Mouse (Mus musculus) liver, embryonic 14.5 days (tissue): ENCODE data around the gene Tbccd1. TPM values are rescaled to one million over a fixed set of nuclear protein-coding genes. Genes with fewer than 3 reads are reported as not detected.

Experiments
- ATAC-seq: fragments of 200-750 bp; cut with Nextera tagmentation; 2 replicates; pipeline ENCODE4 v1.8.0; 2017; ENCODE audit warnings: moderate number of reproducible peaks, mild to moderate bottlenecking, moderate library complexity; ENCODE audit not compliant: insufficient read depth
- DNase-seq, 3 experiments: peaks; one replicate each; pipeline ENCODE4 v3.0.0-alpha.2; 2012 to 2013; ENCODE audit warnings: low read depth in 3 of 3, low spot score in 3 of 3
- H3K27ac ChIP-seq: fragments of 300-500 bp; sonication (generic); 2 replicates; pipeline ENCODE4 v1.5.1; 2014; ENCODE audit warnings: moderate library complexity, mild to moderate bottlenecking, control low read depth, inconsistent platforms
- H3K27me3 ChIP-seq: fragments of 300-500 bp; sonication (generic); 2 replicates; pipeline ENCODE4 v1.6.1; 2014; ENCODE audit warnings: mild to moderate bottlenecking, low read length, moderate library complexity; ENCODE audit not compliant: control insufficient read depth, insufficient read depth
- H3K36me3 ChIP-seq: fragments of 300-500 bp; sonication (generic); replicated peaks from 2 replicates; pipeline ENCODE4 v1.6.1; 2014; ENCODE audit warnings: low read depth; ENCODE audit not compliant: control insufficient read depth, insufficient read depth
- H3K4me1 ChIP-seq, 2 experiments: fragments of 200-500 bp in 1 of 2; fragments of 300-500 bp in 1 of 2; sonication (generic) in 1 of 2; replicated peaks; 2 replicates each; pipeline ENCODE4 v1.6.1; 2012 to 2014; ENCODE audit warnings: antibody characterized with exemption in 1 of 2, inconsistent platforms in 1 of 2, low read length in 1 of 2; ENCODE audit not compliant: control insufficient read depth in 2 of 2, insufficient read depth in 2 of 2
- H3K4me2 ChIP-seq: fragments of 300-500 bp; sonication (generic); 2 replicates; pipeline ENCODE4 v1.6.1; 2014; ENCODE audit warnings: low read depth, mild to moderate bottlenecking, control low read depth, moderate library complexity
- H3K4me3 ChIP-seq, 2 experiments: fragments of 200-500 bp in 1 of 2; fragments of 300-500 bp in 1 of 2; sonication (generic) in 1 of 2; 2 replicates each; pipeline ENCODE4 v1.5.1; 2012 to 2014; ENCODE audit warnings: low read depth in 2 of 2, low read length in 2 of 2, mild to moderate bottlenecking in 2 of 2, control low read depth in 1 of 2, inconsistent platforms in 1 of 2, moderate library complexity in 1 of 2; ENCODE audit not compliant: insufficient read depth in 1 of 2
- H3K9ac ChIP-seq: fragments of 300-500 bp; sonication (generic); replicated peaks from 2 replicates; pipeline ENCODE4 v1.6.1; 2014; ENCODE audit warnings: mild to moderate bottlenecking, control low read depth, moderate library complexity
- H3K9me3 ChIP-seq: fragments of 300-500 bp; sonication (generic); 2 replicates; pipeline ENCODE4 v1.6.1; 2016; ENCODE audit warnings: low read length, mixed read lengths; ENCODE audit not compliant: control insufficient read depth
- CTCF ChIP-seq: IDR thresholded peaks from 2 replicates; pipeline ENCODE4 v1.5.1; 2016; ENCODE audit warnings: antibody characterized with exemption, low read depth, control low read depth
- EP300 ChIP-seq: IDR thresholded peaks from 2 replicates; pipeline ENCODE4 v1.6.1; 2016; ENCODE audit warnings: antibody characterized with exemption, low read depth
- WGBS: fragments of 180-500 bp; shearing (Covaris S2); extraction: QIAGEN DNeasy Blood & Tissue Kit; methylation state at CpG from one replicate; pipeline ENCODE4 v1.1.7; 2014; ENCODE audit not compliant: insufficient replicate concordance; 5-methylcytosine and 5-hydroxymethylcytosine counted together
- polyA plus RNA-seq, 2 experiments: library from polyadenylated mRNA; depleted of rRNA in 1 of 2; stranded (reverse) in 1 of 2; unstranded in 1 of 2; fragments of >200 nt; fragmentation: Nextera tagmentation in 1 of 2; extraction: Ambion mirVana in 1 of 2; gene quantifications; 2 replicates each; pipeline versions ENCODE4 v1.2.1 to v1.2.3; 2012 to 2014

The Tbccd1 gene
- polyA plus RNA-seq, 2 experiments: 23.5 to 25.6 TPM

DNA sequence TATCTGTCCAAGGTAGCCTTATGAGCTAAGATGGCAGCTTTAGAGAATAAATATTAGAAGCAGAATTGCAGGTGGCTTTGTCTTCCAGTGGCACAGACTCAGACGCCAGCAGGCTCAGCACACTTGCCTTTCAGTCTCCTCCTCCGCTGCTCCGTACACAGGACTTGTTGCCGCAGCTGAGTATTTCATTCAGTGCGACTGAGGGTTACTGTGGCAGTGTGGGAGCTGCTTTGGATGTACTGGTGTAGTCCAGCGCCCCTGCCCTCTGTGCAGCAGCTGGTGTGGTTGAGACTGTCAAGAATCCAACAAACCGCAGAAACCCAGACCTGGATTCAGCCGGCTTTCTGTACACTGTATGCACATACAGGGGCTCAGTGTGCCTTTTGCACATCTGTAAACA is 14.9 kb upstream of the Tbccd1 start:
- no peak overlapping the region for H3K27ac ChIP-seq
- H3K4me2 ChIP-seq: no peak overlapping the region
- H3K9me3 ChIP-seq: no peaks in the 10 kb centered on the region
- H3K36me3 ChIP-seq: peaks cover 55% of the 10 kb centered on the region
- H3K27me3 ChIP-seq: no peaks in the 10 kb centered on the region
- WGBS: 83% methylated on average over 8 of the region's 8 CpGs
- ATAC-seq (no peak), DNase-seq (no peak)
- no peak overlapping the region for H3K4me3 ChIP-seq
- H3K9ac ChIP-seq: no peak overlapping the region
- H3K4me1 ChIP-seq: no peaks in the 10 kb centered on the region
- no peak for TF ChIP-seq CTCF
- TF ChIP-seq EP300: no peak

- peaks cover 22% of the 10 kb centered on the region for H3K36me3 ChIP-seq
- H3K9ac ChIP-seq: peak overlapping the region; percentile 77
- H3K4me1 ChIP-seq: peaks cover 38 to 39% of the 10 kb centered on the region in 2 experiments
- 3% methylated on average over 9 of the region's 9 CpGs for WGBS
- peak; percentile 32 for ATAC-seq
- H3K4me2 ChIP-seq: peak overlapping the region; percentile 97
- peak overlapping the region; percentile 97 for H3K27ac ChIP-seq
- peak; percentile 62 to 66 (median 63) for DNase-seq
- TF ChIP-seq CTCF (no peak), EP300 (peak; percentile 71)
- no peaks in the 10 kb centered on the region for H3K27me3 ChIP-seq
- H3K9me3 ChIP-seq: no peaks in the 10 kb centered on the region
- peak overlapping the region; percentile 68 to 84 for H3K4me3 ChIP-seq
Measured at GRCm38 (mm10) chr16:22856773-22857172, 696 bp downstream of the Tbccd1 start.

GRCm38 (mm10) chr16:22852709-22853108 is 4.8 kb downstream of the Tbccd1 start:
- H3K9ac ChIP-seq: peak overlapping the region; percentile 48
- no peaks in the 10 kb centered on the region for H3K27me3 ChIP-seq
- ATAC-seq: no peak
- H3K9me3 ChIP-seq: no peaks in the 10 kb centered on the region
- peak overlapping the region; percentile 64 for H3K27ac ChIP-seq
- H3K4me2 ChIP-seq: peak overlapping the region; percentile 76
- WGBS: 43% methylated on average over 4 of the region's 4 CpGs
- H3K4me1 ChIP-seq: peaks cover 35 to 37% of the 10 kb centered on the region in 2 experiments
- peak overlapping the region in 1 of 2 experiments; percentile 18; a peak in 2 of 4 replicates for H3K4me3 ChIP-seq
- TF ChIP-seq CTCF (no peak), EP300 (peak; percentile 86)
- peaks cover 24% of the 10 kb centered on the region for H3K36me3 ChIP-seq
- peak; percentile 41 to 52 (median 44) for DNase-seq

DNA sequence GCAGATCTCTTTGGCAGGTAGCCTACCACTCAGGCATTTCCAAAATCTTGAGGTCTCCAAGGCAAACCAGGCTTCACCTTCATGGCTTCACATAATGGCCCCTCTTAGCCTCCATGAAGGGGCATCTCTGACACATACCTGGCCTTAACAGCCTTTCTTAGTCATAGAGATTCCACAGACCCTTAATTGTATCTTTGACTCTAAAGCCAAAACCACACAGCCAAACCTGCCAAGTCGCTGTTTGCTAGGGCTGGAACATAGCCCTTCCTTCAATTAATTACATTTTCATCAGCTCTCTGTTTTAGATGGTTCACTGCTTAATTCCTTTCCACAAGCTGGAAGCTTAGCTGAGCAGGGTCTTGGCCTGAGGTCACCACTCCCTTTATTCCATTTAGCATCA is 9.1 kb downstream of the Tbccd1 start:
- DNase-seq: no peak
- H3K4me3 ChIP-seq: no peak overlapping the region
- 76% methylated on average over 1 of the region's 1 CpGs for WGBS
- no peaks in the 10 kb centered on the region for H3K27me3 ChIP-seq
- H3K27ac ChIP-seq: no peak overlapping the region
- H3K36me3 ChIP-seq: peaks cover 14% of the 10 kb centered on the region
- no peaks in the 10 kb centered on the region for H3K9me3 ChIP-seq
- ATAC-seq: no peak
- no peak overlapping the region for H3K9ac ChIP-seq
- H3K4me1 ChIP-seq: peaks cover 22 to 28% of the 10 kb centered on the region in 2 experiments
- no peak for TF ChIP-seq EP300
- no peak for TF ChIP-seq CTCF
- H3K4me2 ChIP-seq: no peak overlapping the region

GRCm38 (mm10) chr16:22847686-22848085 is 9.8 kb downstream of the Tbccd1 start:
- DNase-seq: no peak
- H3K36me3 ChIP-seq: peaks cover 12% of the 10 kb centered on the region

More at GRCm38 (mm10) chr16:22847686-22848085, 9.8 kb downstream of the Tbccd1 start:
- peaks cover 19 to 25% of the 10 kb centered on the region in 2 experiments for H3K4me1 ChIP-seq
- TF ChIP-seq CTCF: no peak
- TF ChIP-seq EP300: no peak
- H3K9me3 ChIP-seq: no peaks in the 10 kb centered on the region
- H3K9ac ChIP-seq: no peak overlapping the region
- 82% methylated on average over 1 of the region's 1 CpGs for WGBS
- H3K27me3 ChIP-seq: no peaks in the 10 kb centered on the region
- no peak overlapping the region for H3K27ac ChIP-seq
- H3K4me2 ChIP-seq: no peak overlapping the region
- ATAC-seq: no peak
- no peak overlapping the region for H3K4me3 ChIP-seq
